Mouse (Mus musculus): ENCODE data around the gene Wt1. TPM values are rescaled to one million over a fixed set of nuclear protein-coding genes. Genes with fewer than 3 reads are reported as not detected.

Wt1 gene
- total RNA-seq, 2 experiments from 2014 or later, result 0.24 TPM; not detected in 1

- no peak for DNase-seq (ENCODE audit: low spot score in 2 of 2)
Measured at GRCm38 (mm10) chr2:105182501-105182900, 56.2 kb downstream of the Wt1 start.

- DNase-seq (ENCODE audit: low spot score in 2 of 2), result no peak
Measured at GRCm38 (mm10) chr2:105185140-105185539, 58.8 kb downstream of the Wt1 start.

GRCm38 (mm10) chr2:105185768-105186529 lies 59.6 kb downstream of the Wt1 start:
- no peak for DNase-seq (ENCODE audit: low spot score in 2 of 2)

DNA sequence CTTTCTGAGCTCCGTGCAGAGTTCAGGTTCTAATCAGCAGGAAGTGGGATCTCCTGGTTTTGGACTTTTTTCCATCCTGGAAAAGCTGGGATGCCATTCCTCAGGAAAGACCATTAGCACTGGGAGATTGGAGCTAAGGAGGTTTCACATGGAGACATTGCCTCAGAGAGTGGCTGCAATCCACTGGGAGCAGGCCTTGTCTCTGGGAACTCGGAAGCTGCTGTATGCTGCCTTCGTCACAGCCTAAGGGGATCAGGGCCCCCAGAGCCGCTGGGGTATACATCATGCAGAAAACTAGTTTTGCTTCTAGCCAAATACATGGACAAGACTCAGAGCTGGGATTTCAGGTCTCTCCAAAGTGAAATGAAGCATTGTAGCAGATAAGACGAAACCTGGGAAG lies 60.3 kb downstream of the Wt1 start:
- DNase-seq (ENCODE audit: low spot score in 2 of 2), result no peak

DNA sequence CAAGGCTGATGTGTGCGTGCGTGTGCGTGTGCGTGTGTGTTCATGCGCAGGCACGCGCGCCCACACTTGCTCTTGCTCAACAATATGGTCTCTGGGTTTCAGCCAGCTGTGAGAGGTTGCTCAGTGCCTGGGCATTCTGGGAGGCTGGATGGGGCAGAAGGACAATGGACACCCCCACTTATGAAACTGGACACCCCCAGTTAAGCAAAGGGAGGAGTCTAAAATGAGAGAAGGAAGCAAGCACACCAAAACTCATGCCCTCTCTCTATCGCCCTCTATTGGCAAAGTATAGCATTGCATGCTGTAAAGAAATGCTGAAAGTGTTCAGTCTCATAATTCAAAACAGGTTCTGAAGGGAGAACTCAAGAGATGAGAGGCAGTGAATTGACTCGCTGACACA lies 61.9 kb downstream of the Wt1 start:
- peak in 1 of 2 experiments; percentile 3 for DNase-seq (ENCODE audit: low spot score in 2 of 2)

DNA sequence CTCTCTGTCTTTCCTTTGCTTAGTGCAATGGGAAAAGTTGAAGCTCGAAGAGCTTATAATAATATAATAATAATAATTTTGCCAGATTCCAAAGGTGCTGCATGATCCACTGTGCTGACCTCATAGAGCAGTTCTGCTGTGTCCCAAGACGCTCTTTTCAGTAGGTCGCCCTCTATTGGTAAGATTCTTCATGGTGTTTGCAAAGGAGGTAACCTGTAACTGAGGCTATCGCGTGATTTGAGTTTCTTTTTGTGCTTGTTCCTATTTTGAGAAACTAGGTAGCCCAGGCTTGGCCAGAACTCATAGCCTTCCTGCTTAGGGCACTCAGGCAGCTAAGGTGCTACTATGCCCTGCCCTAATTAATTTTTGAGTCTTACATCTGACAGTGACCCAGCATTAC lies 63.0 kb downstream of the Wt1 start:
- DNase-seq (ENCODE audit: low spot score in 2 of 2), result peak in 1 of 2 experiments; percentile 14

GRCm38 (mm10) chr2:105200152-105200551 lies 73.8 kb downstream of the Wt1 start:
- no peak for DNase-seq (ENCODE audit: low spot score in 2 of 2)

DNA sequence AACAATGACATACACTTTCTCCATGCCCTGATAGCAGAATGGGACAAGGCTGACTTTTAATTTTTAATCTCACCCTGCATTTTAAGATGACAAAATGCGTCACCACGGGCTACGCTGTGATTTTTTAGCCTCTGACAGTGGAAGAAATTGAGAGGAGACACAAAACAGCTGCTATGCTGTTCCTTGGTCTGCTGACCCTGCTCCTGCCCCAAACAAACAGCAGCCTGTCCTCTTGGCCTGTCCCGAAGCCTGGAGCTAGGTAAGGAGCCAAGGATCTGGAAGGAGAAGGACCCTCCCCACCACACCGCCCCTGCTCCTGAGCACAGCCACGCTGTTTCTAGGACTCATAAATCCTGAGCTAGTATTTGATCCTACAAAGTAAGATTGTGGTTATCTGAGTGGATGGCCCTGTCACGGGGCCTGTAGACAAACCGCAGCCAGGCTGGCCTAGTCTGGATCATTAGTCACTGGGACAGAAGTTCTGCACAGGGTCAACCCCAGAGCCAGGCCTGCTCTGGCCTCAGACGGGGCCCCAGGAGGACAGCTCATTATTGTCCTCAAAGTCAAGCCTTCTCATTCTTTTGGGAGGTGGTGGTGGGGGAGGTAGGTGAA lies 80.3 kb downstream of the Wt1 start:
- DNase-seq (ENCODE audit: low spot score in 2 of 2), result no peak

- DNase-seq (ENCODE audit: low spot score in 2 of 2), result no peak
Measured at GRCm38 (mm10) chr2:105212839-105213238, 86.5 kb downstream of the Wt1 start.

GRCm38 (mm10) chr2:105215914-105216313 lies 89.6 kb downstream of the Wt1 start:
- DNase-seq (ENCODE audit: low spot score in 2 of 2), result no peak

GRCm38 (mm10) chr2:105219229-105219628 lies 92.9 kb downstream of the Wt1 start:
- DNase-seq (ENCODE audit: low spot score in 2 of 2), result no peak

GRCm38 (mm10) chr2:105219664-105220063 lies 93.3 kb downstream of the Wt1 start:
- no peak for DNase-seq (ENCODE audit: low spot score in 2 of 2)

GRCm38 (mm10) chr2:105220738-105221303 lies 94.5 kb downstream of the Wt1 start:
- DNase-seq (ENCODE audit: low spot score in 2 of 2), result no peak

Other genes with a start within 250 kb of the Wt1 start
- gene Eif3m, start 109.4 kb upstream of the Wt1 start, total RNA-seq (2021), result 10 to 100 TPM; 90.1 to 98.3 TPM
- not detected for gene Gm11060, start 34.5 kb upstream of the Wt1 start, total RNA-seq (2021)
- not detected for gene Them7, start 97.8 kb downstream of the Wt1 start, total RNA-seq (2021)